Mouse (Mus musculus): ENCODE data around the gene Chpt1. TPM values are rescaled to one million over a fixed set of nuclear protein-coding genes. Genes with fewer than 3 reads are reported as not detected.
"Not testable (repeated sequence)": the region's sequence is repeated elsewhere in the genome, so short reads cannot be mapped to it uniquely, and the experiment has no call there.

Chpt1 gene
- total RNA-seq, 2 experiments from 2014 or later: 42.3 to 47.0 TPM

- no peak for DNase-seq
Observed at GRCm38 (mm10) chr10:88494959-88495587, 8.8 kb downstream of the Chpt1 start.

- no peak for DNase-seq
Observed at GRCm38 (mm10) chr10:88492658-88493057, 11.2 kb downstream of the Chpt1 start.

GRCm38 (mm10) chr10:88491632-88492031 is 12.2 kb downstream of the Chpt1 start:
- DNase-seq: no peak

DNA sequence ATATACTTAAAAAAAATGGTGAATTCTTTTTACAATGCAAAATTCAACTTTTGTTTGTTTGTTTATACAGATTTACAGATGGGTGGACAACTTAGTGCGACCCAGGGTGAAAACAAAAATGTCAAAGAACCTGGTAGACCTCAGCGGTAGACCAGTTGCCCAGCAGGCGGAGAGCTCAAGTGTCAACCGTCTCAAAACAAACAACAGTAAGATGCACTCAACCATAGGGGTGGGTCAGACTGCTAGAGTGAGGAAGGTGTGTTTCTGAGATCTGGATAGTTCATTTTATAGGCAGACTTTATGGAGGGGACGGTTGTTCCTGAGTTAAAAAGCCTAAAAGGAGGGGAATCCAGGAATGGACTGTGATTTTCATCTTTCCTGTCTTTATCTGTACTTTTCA is 15.2 kb downstream of the Chpt1 start:
- DNase-seq: no peak

DNA sequence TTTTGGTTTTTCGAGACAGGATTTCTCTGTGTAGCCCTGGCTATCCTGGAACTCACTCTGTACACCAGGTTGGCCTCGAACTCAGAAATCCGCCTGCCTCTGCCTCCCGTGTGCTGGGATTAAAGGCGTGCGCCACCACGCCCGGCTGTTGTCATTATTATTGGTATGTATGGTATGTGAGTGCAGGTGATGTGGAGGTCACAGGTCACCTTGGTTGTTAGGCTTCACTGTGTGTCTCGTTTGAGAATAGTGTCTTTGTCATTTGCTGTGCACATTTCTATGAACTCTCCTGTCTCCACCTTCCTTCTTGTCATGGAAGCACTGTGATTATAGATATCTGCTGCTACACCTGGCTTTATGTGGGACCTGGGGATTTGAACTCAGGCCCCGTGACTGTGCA is 21.0 kb downstream of the Chpt1 start:
- DNase-seq: not testable (repeated sequence)

DNA sequence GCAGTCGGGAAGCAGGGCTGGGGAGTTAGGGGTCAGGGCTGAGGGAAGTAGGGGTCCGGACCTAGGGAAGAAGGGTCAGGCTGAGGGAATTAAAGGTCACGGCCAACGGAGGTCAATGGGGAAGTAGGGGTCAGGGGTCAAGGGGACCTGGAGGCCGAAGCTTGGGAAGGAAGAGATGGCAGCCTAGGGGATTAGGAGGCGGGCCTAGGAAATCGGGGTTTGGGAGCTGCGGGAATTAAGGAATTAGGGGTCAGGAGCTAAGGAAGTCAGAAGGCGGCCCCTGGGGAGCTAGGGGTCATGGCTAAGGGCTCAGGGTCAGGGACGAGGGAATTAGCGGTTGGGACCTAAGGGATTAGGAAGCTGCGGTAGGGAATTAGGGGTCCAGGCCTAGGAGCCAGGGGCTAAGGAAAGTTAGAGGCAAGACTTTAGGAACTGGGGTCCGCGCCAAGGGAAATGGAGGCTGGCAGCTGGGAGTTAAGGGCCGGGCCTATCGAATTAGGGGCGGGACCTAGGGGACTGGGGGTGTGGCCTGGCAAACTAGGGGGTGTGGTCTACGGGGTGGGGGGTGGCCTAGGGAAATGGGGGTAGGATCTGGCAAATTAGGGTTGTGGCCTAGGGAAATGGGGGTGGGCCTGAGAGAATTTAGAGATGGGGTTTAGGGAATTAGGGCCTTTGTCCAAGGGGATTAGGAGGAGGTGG is 43.6 kb downstream of the Chpt1 start:
- DNase-seq: no peak

- DNase-seq: no peak
Observed at GRCm38 (mm10) chr10:88459502-88459992, 44.3 kb downstream of the Chpt1 start, which contains the start of gene Sycp3. TSS of gene Sycp3 (plus strand) at chr10:88459569.

DNA sequence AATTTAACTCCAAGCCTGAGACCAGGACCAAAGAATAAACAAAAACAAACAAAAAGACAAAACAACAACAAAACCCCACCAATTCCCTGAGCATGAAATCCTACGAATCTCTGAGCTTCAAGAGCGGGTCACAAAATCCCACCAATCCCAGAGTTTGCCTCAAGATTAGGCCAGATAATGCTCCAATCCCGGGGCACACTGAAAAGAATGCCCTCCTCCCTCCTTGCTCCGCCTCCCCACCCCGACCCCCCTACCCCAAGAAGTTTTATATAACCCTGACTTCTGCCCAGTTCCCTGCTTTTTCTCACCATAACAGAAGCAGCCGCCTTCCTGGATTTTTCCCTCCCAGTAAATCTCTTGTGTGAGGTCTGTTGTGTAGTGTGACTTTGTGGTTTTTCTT is 46.1 kb downstream of the Chpt1 start:
- no peak for DNase-seq

GRCm38 (mm10) chr10:88451990-88452389 is 51.9 kb downstream of the Chpt1 start:
- no peak for DNase-seq

- DNase-seq: peak in 1 of 2 experiments; percentile 46
Observed at GRCm38 (mm10) chr10:88451221-88451620, 52.7 kb downstream of the Chpt1 start.

DNA sequence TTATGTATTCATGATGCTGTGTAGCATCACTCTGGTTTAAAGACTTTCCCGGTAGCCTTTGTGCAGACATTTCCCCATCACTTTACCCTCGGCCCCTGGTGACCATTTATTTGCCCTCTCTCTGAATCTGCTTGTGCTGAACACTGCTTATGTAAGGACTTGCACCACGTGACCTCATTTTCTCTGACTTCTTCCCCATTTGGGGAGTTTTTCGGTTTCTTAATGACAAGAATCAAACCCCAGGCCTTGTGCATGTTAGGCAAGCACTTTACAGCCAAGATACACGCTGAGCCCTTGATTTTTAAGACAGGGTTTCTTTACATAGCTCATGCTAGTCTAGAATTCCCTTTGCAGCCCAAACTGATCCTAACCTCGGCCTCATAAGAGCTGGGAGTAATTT is 62.6 kb downstream of the Chpt1 start:
- no peak for DNase-seq

GRCm38 (mm10) chr10:88427998-88428397 is 75.9 kb downstream of the Chpt1 start:
- no peak for DNase-seq

- DNase-seq: no peak
Observed at GRCm38 (mm10) chr10:88426896-88427295, 77.0 kb downstream of the Chpt1 start.

GRCm38 (mm10) chr10:88426158-88426816 is 77.6 kb downstream of the Chpt1 start:
- peak in 1 of 2 experiments; percentile 44 for DNase-seq

GRCm38 (mm10) chr10:88420655-88421435 is 83.0 kb downstream of the Chpt1 start:
- no peak for DNase-seq

GRCm38 (mm10) chr10:88420141-88420541 is 83.7 kb downstream of the Chpt1 start:
- no peak for DNase-seq

GRCm38 (mm10) chr10:88417686-88418085 is 86.2 kb downstream of the Chpt1 start:
- no peak for DNase-seq

GRCm38 (mm10) chr10:88412290-88412995 is 91.4 kb downstream of the Chpt1 start:
- DNase-seq: no peak

DNA sequence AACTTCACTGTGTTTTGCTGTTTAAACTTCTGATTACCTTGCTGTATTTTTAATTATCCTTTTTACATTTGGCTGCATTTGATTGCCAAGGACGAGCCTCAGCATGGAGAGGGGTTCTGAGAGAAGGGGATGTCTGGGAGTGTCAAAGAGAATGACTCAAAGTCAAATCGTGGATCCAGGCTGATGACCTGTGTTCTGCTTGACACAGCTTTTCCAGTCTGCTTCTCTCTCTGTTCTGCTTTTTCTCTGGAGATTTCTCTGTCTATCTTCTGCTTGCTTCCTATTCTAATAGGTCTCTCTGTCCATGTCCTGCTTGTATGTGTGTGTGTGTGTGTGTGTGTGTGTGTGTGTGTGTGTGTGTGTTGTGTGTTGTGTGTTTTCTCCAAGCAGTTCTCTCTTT is 94.1 kb downstream of the Chpt1 start:
- DNase-seq: no peak

DNA sequence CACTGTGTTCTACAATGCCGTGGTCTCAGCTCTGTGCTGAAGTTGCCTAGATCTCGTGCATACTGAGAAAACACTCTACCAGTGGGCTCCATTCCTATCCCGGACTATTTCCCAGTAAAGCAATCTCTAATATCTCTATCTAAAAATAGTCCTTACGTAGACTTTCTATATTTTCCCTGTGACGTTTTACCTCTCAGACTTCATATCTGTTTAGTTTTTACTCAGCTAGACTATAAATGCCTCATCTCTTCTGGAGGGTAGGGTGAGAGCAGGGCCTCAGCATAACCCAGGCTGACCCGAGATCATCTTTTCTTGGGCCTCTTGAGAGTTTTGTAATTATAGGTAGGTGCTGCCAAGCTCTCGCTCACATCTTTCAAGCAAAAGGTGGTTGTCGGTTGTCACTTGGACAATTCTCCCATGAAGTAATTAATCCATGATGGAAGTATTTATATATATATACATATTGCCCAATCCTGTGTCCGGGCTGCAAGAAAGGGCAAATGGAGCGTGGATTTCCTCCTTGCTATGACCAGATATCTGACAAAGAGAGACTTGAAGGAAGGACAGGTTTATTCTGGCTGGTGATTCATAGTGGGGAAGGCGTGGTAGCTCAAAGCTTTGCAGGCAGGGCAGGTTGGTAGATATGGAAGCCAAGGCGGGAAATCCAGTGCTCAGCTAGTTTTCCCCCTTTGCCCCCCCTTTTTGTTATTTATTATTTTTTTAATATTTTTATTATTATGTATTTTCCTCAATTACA is 95.8 kb downstream of the Chpt1 start:
- DNase-seq: no peak

- no peak for DNase-seq
Observed at GRCm38 (mm10) chr10:88405812-88406211, 98.1 kb downstream of the Chpt1 start.

Data from layer of hippocampus, postnatal 36 days (tissue).